Mouse (Mus musculus) gastrocnemius, postnatal 25 days (tissue): ENCODE measurements around the gene Trmt2b. TPM values are rescaled to one million over a fixed set of nuclear protein-coding genes. Genes with fewer than 3 reads are reported as not detected.
A peak's percentile ranks its signal among the peaks of the same experiment; 100 is the strongest.
"Not testable (repeated sequence)": the region's sequence is repeated elsewhere in the genome, so short reads cannot be mapped to it uniquely, and the experiment has no call there.

Experiments
- DNase-seq: peaks from one replicate; pipeline ENCODE4 v3.0.0; 2022
- long read RNA-seq, 2 experiments: library from polyadenylated mRNA; stranded (forward); transcript quantifications; one replicate each; pipeline ENCODE4 v2.0.0; 2021
- total RNA-seq, 2 experiments: library from RNA; stranded (reverse); gene quantifications; 1 replicate in 1 of 2; 2 replicates in 1 of 2; pipeline ENCODE4 v1.2.3; 2021

The Trmt2b gene
- total RNA-seq, result 10 to 100 TPM; 10.8 to 12.3 TPM
- long read RNA-seq, experiment 1, transcript Trmt2b-202 (13 exons, 3,119 nt), result major isoform, 6 of 10 reads
- long read RNA-seq, experiment 1, partial matches to known transcripts, result 0 of 10 reads
- long read RNA-seq, experiment 1, other reads (novel, unspliced or antisense), result 4 of 10 reads
- long read RNA-seq, experiment 2, transcript Trmt2b-202 (13 exons, 3,119 nt), result major isoform, 10 of 14 reads
- long read RNA-seq, experiment 2, partial matches to known transcripts, result 3 of 14 reads
- long read RNA-seq, experiment 2, other reads (novel, unspliced or antisense), result 1 of 14 reads

DNA sequence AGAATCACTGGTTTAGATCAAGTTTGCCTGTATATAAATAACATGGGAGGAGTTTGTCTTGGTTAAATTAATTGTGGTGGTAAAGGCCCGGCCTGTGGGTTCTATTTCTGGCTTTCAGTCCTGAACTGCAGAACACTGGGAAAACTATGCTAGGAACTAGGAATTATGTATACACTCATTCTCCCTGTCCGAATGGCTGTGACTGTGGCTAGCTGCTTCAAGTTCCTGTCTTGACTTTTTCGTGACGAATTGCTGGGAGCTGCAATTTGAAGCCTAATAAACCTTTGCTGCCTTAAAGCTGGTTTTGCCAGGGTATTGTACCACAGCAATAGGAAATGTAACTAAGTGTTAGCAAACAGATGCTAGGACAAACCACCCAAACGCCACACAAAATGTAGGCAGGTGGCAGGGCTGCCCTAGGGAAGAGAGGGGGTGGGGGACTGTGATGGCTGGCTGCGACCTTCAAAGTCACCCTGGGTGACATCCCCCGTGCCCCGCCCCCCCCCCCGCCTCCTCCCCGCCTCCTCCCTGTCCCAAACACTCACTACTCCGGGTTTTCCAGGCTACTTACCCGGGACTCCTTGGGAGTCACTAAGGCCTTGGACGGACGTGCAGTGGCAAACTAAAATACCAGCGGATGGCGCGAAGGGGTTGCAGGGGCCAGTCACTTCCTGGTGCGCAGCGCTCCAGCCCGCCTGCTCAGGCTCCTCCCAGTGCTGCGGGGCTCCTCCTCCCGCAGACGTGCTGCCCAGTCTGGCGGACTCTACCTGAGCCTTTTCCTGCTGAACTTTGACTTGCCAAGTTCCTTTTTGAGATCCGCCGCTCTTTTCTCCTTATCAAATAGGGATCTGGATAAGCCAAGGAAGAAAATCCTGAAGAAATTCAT, at the start of gene Trmt2b:
Trmt2b (minus strand) TSS at position 710 of the 886 bp plus-strand sequence.
- DNase-seq, result peak; percentile 72

- DNase-seq, result no peak
Observed at GRCm38 (mm10) chrX:134319153-134319932, 42.6 kb upstream of the Trmt2b start.

DNA sequence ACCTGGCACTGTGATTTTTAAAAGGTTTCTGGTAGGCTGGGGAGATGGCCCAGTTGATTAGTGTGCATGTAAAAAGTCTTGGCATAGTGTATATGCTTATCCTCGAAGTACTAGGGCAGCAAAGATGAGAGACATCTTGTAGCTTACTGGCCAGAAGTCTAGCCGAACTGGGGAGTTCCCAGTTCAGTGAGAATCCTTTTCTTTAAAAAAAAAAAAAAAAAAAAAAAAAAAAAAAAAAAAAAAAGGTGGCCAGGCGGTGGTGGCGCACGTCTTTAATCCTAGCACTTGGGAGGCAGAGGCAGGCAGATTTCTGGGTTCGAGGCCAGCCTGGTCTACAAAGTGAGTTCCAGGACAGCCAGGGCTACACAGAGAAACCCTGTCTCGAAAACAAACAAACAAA, 34.4 kb upstream of the Trmt2b start:
- not testable (repeated sequence) for DNase-seq

GRCm38 (mm10) chrX:134308275-134308634, 31.5 kb upstream of the Trmt2b start:
- no peak for DNase-seq

- DNase-seq, result peak; percentile 86
Observed at GRCm38 (mm10) chrX:134307534-134308274, 30.9 kb upstream of the Trmt2b start, which contains the start of gene Cenpi. Cenpi (plus strand) TSS chrX:134308084.

GRCm38 (mm10) chrX:134303287-134303686, 26.5 kb upstream of the Trmt2b start:
- DNase-seq, result no peak

GRCm38 (mm10) chrX:134300219-134300618, 23.4 kb upstream of the Trmt2b start:
- no peak for DNase-seq

DNA sequence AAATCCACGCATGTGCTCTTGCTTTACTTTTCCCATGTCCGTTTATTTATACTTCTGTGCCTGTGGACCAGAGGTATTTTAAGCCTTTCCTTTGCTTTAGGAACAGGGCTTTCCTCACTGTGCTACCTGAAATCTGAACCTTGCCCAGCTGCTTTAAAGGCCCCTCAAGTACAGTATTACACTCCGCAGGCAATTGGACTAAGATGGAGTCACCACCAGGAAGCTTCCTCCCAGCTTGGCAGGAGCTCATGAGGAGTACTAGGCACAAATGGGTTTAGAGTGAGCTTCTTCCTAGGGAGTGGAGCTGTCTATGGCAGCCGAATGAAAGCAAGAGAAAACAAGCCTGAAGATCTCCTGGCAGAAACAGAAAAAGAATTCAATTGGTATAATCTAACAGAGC, 20.4 kb upstream of the Trmt2b start:
- no peak for DNase-seq

GRCm38 (mm10) chrX:134296737-134297136, 20.0 kb upstream of the Trmt2b start:
- DNase-seq, result no peak

GRCm38 (mm10) chrX:134296301-134296700, 19.5 kb upstream of the Trmt2b start:
- no peak for DNase-seq

DNA sequence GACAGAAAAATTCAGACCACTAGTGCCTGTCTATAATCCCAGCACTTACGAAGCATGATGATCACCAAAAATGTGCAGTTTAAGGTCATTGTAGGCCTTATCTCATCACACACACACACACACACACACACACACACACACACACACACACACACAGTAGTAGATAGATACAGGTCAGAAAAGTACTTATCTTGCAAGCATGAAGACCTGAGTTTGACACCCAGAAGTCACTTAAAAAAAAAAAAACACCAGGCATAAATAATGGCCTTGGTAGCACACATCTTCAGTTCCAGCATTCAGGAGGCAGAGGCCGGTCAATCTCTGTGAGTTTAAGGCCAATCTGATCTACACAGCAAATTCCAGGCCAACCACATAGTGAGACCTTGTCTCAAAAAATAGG, 10.5 kb upstream of the Trmt2b start:
- DNase-seq, result no peak

DNA sequence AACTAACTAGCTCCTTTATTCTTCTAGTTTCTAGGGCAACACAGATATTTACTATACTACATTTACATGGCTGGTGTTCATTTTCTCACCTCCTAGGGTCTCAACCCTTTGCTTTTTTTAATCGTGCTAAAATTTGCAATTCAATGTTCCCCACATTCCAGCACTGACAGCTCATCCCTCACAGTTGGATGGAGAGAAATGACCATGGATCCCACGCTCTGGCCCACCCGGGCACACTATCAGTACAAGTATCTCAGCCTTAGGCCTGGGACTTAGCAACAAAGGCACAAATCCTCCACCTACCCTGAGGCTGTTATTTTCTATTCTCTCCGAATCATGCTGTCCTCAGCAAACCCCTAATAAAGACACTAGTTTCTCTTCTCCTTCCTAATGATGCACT, 9.0 kb upstream of the Trmt2b start:
- no peak for DNase-seq

DNA sequence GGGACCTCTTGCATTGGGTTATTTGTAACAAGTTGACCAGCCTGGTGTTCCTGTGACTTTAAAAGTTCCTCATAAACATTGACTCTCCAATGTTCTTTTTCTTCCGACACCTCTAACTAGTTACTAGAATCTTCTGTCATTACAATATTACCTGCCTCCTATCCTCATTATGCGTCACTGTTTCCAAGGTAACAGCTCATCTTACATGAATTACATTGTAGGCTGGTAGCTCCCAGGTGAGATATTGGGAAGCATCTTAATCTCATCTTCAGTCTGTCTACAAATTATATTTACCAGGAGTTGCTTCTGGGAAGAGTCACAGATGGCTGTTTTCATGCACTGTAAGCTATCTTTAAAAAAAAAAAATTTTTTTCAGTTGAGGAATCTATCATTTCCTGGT, 8.3 kb upstream of the Trmt2b start:
- DNase-seq, result no peak

- DNase-seq, result no peak
Observed at GRCm38 (mm10) chrX:134280531-134280930, 3.7 kb upstream of the Trmt2b start.

- DNase-seq, result no peak
Observed at GRCm38 (mm10) chrX:134275715-134276114, 1.1 kb downstream of the Trmt2b start.

GRCm38 (mm10) chrX:134262129-134262528, 14.7 kb downstream of the Trmt2b start:
- no peak for DNase-seq

- DNase-seq, result no peak
Observed at GRCm38 (mm10) chrX:134261191-134261590, 15.6 kb downstream of the Trmt2b start.

DNA sequence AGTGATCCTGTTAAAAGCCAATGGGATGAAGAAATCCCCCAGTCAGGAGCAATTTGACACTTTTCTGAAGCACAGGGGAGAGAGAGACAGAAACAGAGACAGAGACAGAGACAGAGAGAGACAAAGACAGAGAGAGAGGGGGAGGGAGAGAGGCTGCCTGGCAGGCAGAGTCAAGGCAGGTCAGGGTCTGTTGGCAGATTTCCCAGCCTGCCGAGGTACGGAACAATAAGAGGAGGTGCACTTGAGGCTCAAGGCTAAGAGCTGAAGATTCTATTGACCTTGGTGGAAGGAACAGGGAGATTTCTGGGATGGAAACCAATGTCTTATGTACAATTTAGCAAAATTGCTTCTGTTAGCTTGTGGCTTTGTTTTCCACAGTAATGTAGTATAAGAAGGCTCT, 28.6 kb downstream of the Trmt2b start:
- no peak for DNase-seq

GRCm38 (mm10) chrX:134245946-134246345, 30.8 kb downstream of the Trmt2b start:
- DNase-seq, result no peak

DNA sequence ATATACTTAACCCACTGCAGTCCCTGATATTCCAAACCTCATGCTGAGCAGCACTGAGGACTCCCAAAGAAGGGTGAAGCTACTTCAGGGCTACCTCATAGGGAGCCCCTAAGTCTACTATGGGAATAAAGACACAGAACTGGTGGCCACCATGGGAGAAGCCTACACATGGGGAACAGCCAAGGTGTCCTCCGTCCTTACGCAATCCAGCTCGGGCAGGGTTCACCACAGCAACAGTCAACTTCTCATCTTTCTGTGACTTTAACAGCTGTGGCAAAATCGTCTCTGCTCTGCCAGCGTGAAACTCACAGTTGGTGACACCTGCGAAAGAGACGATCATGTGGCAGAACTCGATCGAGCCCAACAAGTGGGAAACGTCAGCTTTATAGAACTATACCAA, 38.5 kb downstream of the Trmt2b start:
- DNase-seq, result no peak

GRCm38 (mm10) chrX:134233048-134233447, 43.7 kb downstream of the Trmt2b start:
- no peak for DNase-seq

DNA sequence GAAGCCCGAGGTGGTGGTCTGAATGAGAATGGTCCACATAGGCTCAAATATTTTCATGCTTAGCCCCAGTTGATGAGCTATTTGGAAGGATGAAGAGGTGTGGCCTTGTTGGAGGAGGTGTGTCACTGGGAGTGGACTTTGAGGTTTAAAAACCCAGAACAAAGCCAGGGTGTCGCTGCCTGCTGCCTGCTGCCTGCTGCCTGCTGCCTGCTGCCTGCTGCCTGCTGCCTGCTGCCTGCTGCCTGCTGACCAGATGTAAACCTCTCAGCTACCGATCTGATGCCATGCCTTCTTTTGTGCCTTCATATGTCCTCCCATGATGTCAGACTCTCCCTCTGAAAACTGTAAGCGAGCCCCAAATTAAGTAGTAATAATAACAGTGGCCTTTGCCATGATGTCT, 54.9 kb downstream of the Trmt2b start, which contains the start of gene Nox1:
Nox1 (minus strand) TSS at position 101 of the 400 bp plus-strand sequence.
- DNase-seq, result no peak
